Mouse (Mus musculus) layer of hippocampus, adult 2 months (tissue): ENCODE measurements around the gene Rnaseh2b. TPM values are rescaled to one million over a fixed set of nuclear protein-coding genes. Genes with fewer than 3 reads are reported as not detected.

Experiments used
- DNase-seq, 2 experiments: peaks; one replicate each; pipeline ENCODE4 v3.0.0; 2022; ENCODE audit warnings: low spot score in 2 of 2
- H3K27ac ChIP-seq: fragments of 200-600 bp; 2 replicates; pipeline ENCODE4 v1.8.1; 2022
- H3K4me3 ChIP-seq: fragments of 200-600 bp; 2 replicates; pipeline ENCODE4 v1.8.1; 2022; ENCODE audit warnings: mild to moderate bottlenecking
- CTCF ChIP-seq: fragments of 200-600 bp; conservative IDR thresholded peaks from 2 replicates; pipeline ENCODE4 v1.8.1; 2022; ENCODE audit warnings: antibody characterized with exemption, mild to moderate bottlenecking, moderate library complexity
- total RNA-seq, 2 experiments: library from RNA; stranded (reverse); gene quantifications; 2 replicates each; pipeline ENCODE4 v1.2.3; 2021

The Rnaseh2b gene
- total RNA-seq, 2 experiments from 2014 or later = 8.5 to 10.7 TPM

DNA sequence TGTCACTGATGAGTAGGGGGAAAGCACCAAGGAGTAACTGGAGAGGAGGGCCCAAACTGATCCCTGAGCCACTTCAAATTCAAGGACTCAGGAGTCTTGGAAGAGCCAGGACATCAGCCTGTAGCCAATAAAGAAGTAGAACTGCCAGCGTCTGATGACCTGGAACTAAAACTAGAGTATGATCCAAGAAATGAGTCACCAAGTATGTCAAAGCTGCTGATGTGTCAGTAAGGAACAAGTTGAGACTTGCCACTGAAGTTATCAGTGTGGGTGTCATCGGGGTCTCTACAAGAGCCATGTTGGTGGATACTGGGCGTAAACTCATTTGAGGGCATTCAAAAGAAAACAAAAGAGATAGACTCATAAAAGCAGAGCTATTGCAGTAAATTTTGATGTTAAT lies 18.8 kb upstream of the Rnaseh2b start:
- no peak overlapping the region for H3K27ac ChIP-seq
- TF ChIP-seq CTCF = no peak
- DNase-seq = no peak

GRCm38 (mm10) chr14:62282974-62283373 lies 9.4 kb upstream of the Rnaseh2b start:
- no peak for DNase-seq
- Histone ChIP-seq H3K4me3 (no peak overlapping the region), H3K27ac (no peak overlapping the region)
- no peak for TF ChIP-seq CTCF

More for the DNA sequence above, 18.8 kb upstream of the Rnaseh2b start:
- H3K4me3 ChIP-seq = no peak overlapping the region

DNA sequence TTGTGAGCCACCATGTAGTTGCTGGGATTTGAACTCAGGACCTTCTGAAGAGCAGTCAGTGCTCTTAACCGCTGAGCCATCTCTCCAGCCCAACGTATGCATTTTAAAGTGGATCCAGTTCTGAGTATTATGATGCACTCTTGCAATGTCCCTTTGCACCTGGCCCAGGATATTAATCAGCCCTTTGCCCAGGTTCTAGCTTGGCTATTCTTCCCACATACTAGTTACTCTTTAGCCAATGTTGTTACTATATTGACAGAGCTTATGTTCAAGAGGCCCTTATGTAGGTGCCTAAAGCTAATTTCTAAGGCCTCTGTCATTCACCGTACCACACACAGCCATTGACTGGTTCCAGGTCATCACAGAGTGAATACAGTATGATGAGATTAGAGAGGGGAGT lies 3.7 kb upstream of the Rnaseh2b start:
- DNase-seq = no peak
- no peak for TF ChIP-seq CTCF
- H3K27ac ChIP-seq = no peak overlapping the region
- no peak overlapping the region for H3K4me3 ChIP-seq

DNA sequence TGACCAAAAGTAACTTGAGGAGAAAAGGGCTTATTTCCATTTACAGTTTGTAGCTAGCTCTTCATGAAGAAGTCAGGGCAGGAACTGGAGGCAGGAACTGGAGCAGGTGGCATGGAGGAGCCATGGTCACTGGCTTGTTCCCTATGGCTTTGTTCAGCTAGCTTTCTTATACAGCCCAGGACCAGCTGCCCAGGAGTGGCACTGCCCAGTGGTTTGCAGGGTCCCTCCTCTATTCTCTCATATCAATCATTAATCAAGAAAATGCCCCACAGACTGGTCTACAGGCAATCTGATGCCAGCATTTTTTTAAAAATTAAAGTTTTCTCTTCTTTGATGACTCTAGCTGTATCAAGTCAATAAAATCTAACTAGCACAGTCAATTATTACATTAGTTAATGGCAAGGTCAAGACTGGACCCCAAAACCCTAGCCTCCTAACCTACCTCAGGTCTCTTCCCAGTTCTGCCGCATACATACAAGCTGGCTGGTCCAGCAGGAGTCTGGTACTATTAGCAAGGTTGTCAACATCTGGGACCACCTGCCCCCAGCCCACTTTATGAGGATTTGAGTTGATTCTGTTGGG lies 892 bp upstream of the Rnaseh2b start:
- TF ChIP-seq CTCF = no peak
- H3K4me3 ChIP-seq = no peak overlapping the region

GRCm38 (mm10) chr14:62292166-62292487 lies 262 bp upstream of the Rnaseh2b start:
- peak overlapping the region; percentile 75 for H3K4me3 ChIP-seq
- TF ChIP-seq CTCF = no peak
- DNase-seq = no peak
- H3K27ac ChIP-seq = peak overlapping the region; percentile 77; the same call in 1 of the 2 replicates

More for the DNA sequence above, 892 bp upstream of the Rnaseh2b start:
- no peak for DNase-seq
- no peak overlapping the region for H3K27ac ChIP-seq

DNA sequence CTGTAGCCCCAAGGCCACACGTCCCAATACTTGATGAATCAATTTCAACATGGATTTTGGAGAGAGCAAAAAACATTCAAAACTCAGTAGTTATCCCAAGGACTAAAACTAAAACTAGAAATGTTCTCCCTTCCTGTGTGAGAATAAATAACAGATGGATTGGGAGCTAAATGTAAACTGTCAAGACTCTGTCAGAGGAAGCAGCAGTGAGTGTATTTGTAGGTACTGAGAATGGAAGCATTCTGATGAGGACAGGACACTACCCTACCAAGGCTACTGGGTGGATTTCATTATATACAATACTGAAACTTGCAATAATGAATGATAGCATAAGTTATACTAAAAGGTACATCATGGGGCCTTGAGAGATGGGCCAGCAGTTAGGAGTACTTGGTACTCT lies 6.4 kb downstream of the Rnaseh2b start:
- no peak overlapping the region for H3K4me3 ChIP-seq
- DNase-seq = no peak

DNA sequence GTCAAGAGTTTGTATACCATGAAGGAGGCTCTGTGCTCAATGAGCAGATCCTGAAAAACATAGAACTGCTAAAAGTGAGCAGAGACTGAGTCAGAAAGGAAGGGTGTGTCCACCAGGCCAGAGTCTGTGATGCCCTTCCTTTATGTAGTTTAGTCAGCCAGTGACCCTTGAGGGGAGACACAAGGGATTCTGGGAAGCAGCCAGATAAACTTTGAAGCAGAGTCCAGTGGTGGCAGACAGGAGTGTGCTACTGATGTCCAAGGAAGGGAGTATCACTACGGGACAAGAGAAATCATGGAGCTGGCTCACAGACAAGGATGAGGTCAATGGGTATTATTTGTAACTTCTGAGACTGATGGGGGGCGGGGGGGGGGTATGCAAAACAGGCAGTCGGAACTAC lies 7.6 kb downstream of the Rnaseh2b start:
- no peak for TF ChIP-seq CTCF
- no peak for DNase-seq

More for the DNA sequence above, 6.4 kb downstream of the Rnaseh2b start:
- TF ChIP-seq CTCF = no peak
- no peak overlapping the region for H3K27ac ChIP-seq

GRCm38 (mm10) chr14:62307555-62307954 lies 15.2 kb downstream of the Rnaseh2b start:
- H3K4me3 ChIP-seq = no peak overlapping the region
- no peak for DNase-seq
- TF ChIP-seq CTCF = no peak
- H3K27ac ChIP-seq = no peak overlapping the region

More for the DNA sequence above, 7.6 kb downstream of the Rnaseh2b start:
- Histone ChIP-seq H3K4me3 (no peak overlapping the region), H3K27ac (no peak overlapping the region)

DNA sequence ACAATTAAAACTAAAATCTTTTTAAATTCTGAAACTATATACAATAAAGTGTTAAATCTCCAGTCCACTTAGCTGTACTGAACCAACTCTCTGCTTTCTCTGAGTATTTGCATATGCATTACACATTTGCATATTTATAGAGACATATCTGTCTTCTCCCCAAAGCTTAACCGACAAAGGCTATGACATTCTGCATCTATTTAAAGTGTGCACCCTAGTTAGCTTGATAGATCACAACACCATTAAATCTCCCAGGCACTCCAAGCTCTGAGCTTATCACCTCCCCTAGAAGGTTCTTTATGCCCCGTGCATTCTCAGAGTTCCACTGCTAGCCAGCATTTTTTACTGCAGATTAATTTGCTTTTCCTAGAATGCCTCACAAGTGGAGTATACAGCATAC lies 16.6 kb downstream of the Rnaseh2b start:
- no peak for DNase-seq
- TF ChIP-seq CTCF = no peak
- H3K27ac ChIP-seq = no peak overlapping the region
- H3K4me3 ChIP-seq = no peak overlapping the region

- no peak overlapping the region for H3K4me3 ChIP-seq
- no peak overlapping the region for H3K27ac ChIP-seq
- no peak for DNase-seq
- TF ChIP-seq CTCF = no peak
Observed at GRCm38 (mm10) chr14:62311672-62312071, 19.3 kb downstream of the Rnaseh2b start.

GRCm38 (mm10) chr14:62322581-62323344 lies 30.4 kb downstream of the Rnaseh2b start:
- Histone ChIP-seq H3K27ac (no peak overlapping the region), H3K4me3 (no peak overlapping the region)
- no peak for TF ChIP-seq CTCF
- DNase-seq = no peak

DNA sequence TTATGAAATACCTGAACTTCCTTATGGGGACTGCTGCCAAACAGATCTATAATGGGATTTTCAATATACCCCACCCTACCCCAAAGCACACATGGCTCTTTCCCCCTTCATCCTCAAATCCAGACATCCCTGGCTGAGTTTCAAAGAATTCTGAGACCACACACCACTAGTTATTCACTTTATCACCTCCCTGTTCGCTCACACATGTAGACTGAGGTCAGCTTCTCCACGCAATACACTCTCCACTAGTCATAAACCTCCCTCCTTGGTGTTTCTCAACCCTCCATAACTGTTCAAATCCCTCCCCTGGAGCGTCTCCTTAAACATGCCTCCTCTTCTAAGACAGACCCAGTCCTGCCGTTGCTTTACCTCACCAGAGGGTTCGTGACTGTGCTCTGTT lies 31.1 kb downstream of the Rnaseh2b start:
- DNase-seq = no peak
- no peak overlapping the region for H3K27ac ChIP-seq
- TF ChIP-seq CTCF = no peak
- no peak overlapping the region for H3K4me3 ChIP-seq

DNA sequence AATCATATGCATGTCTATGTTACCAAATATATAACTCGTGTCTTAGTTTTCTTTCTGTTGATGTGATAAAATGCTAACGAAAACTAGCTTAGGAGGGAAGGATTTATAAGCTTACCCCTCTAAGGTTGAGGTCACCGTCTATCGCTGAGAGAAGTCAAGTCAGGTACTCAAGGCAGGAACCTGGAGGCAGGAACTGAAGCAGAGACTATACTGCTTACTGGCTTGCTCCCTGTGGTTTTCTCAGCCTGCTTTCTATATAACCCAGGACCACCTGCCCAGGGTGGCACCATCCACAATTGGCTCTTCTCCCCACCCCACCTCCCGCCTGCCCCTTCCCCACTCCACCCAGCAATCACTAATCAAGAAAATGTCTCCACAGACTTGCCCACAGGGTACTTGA lies 32.6 kb downstream of the Rnaseh2b start:
- DNase-seq = no peak
- no peak for TF ChIP-seq CTCF
- Histone ChIP-seq H3K27ac (no peak overlapping the region), H3K4me3 (no peak overlapping the region)

GRCm38 (mm10) chr14:62326026-62326425 lies 33.6 kb downstream of the Rnaseh2b start:
- no peak for TF ChIP-seq CTCF
- Histone ChIP-seq H3K4me3 (no peak overlapping the region), H3K27ac (no peak overlapping the region)
- no peak for DNase-seq

DNA sequence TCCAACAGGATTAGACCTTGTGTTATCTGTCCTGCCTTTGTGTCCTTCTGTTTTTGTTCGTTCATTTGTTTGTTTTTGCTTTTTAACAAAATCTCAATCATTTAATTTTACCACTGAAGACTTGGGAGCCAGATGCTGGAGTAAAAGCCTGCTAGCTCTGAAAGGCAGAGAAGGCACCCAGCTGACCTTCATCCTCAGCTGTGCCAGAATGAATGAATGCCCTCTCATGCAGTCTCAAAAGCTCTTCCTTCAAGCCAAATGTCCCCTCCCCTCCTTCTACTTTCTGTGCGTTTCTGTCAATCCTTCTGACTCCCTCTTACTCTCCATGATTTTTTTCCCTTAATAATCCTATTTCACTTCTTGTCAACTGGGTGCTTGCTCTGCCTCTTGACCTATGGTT lies 34.8 kb downstream of the Rnaseh2b start:
- Histone ChIP-seq H3K27ac (no peak overlapping the region), H3K4me3 (no peak overlapping the region)
- no peak for TF ChIP-seq CTCF
- no peak for DNase-seq
